Mouse (Mus musculus): ENCODE results near the gene Nmnat3. TPM values are rescaled to one million over a fixed set of nuclear protein-coding genes. Genes with fewer than 3 reads are reported as not detected.

Nmnat3 gene
- total and polyA plus RNA-seq, 3 experiments: 8.1 to 9.3 (median 9.2) TPM

- peak overlapping the region; percentile 65; the same call in 1 of the 2 replicates for H3K9ac ChIP-seq (ENCODE audit: insufficient read depth, low read depth)
- no peak for DNase-seq (ENCODE audit: extremely low read depth)
- peak overlapping the region; percentile 76 for H3K4me2 ChIP-seq (ENCODE audit: insufficient read depth, low read depth, poor library complexity, severe bottlenecking)
- H3K27me3 ChIP-seq (replicated peaks): no peaks in the 10 kb centered on the region
- no peaks in the 10 kb centered on the region for H3K9me3 ChIP-seq (replicated peaks; ENCODE audit: low read length)
- in situ Hi-C loops (cut with MboI; ENCODE audit: low pct_ligation_motif_present, low pct_unique_long_range_greater_than_20kb, low sequenced_read_pairs): no loop called here
- H3K36me3 ChIP-seq (replicated peaks in 1 of 2; ENCODE audit: control insufficient read depth in 1 of 2, insufficient read depth in 1 of 2, low read length in 1 of 2): peaks cover 4 to 28% of the 10 kb centered on the region in 2 experiments
- TF ChIP-seq POLR2AphosphoS2 (IDR thresholded peaks at IDR 0.05; ENCODE audit: low read depth, low read length): no peak
- no peak for TF ChIP-seq MXI1 (IDR thresholded peaks at IDR 0.05; ENCODE audit: low read depth, low read length)
- TF ChIP-seq ZNF384 (IDR thresholded peaks at IDR 0.05; ENCODE audit: low read depth, low read length): no peak
- TF ChIP-seq SMC3 (IDR thresholded peaks at IDR 0.05; ENCODE audit: low read depth, low read length): no peak
- no peak for TF ChIP-seq NELFE (IDR thresholded peaks at IDR 0.05; ENCODE audit: low read depth, low read length)
- TF ChIP-seq RAD21 (IDR thresholded peaks at IDR 0.05; ENCODE audit: low read depth, low read length): no peak
- no peak for TF ChIP-seq JUN (IDR thresholded peaks at IDR 0.05; ENCODE audit: insufficient read depth, low read depth, low read length)
- no peak for TF ChIP-seq MAX (IDR thresholded peaks at IDR 0.05; ENCODE audit: low read length)
- no peak for TF ChIP-seq MAFK (IDR thresholded peaks at IDR 0.05; ENCODE audit: insufficient replicate concordance, low read length)
- no peak for TF ChIP-seq PAX5 (IDR thresholded peaks at IDR 0.05; ENCODE audit: low read length)
- no peak for TF ChIP-seq CHD2 (IDR thresholded peaks at IDR 0.05; ENCODE audit: low read length)
- TF ChIP-seq GABPA (IDR thresholded peaks at IDR 0.05; ENCODE audit: insufficient replicate concordance, low read depth, low read length): no peak
- TF ChIP-seq JUND (conservative IDR thresholded peaks at IDR 0.05; ENCODE audit: low read depth, low read length): no peak
- no peak for TF ChIP-seq USF2 (conservative IDR thresholded peaks at IDR 0.05; ENCODE audit: low read depth, low read length)
- TF ChIP-seq MEF2A (IDR thresholded peaks at IDR 0.05; ENCODE audit: borderline replicate concordance, low read depth, low read length): no peak
- no peak for TF ChIP-seq EP300 (IDR thresholded peaks at IDR 0.05; ENCODE audit: low read length)
- no peak overlapping the region for H3K27ac ChIP-seq (ENCODE audit: insufficient read depth, low read depth)
- dilution Hi-C loops (cut with MboI; ENCODE audit: extremely low pct_ligation_motif_present, extremely low pct_unique_long_range_greater_than_20kb, low sequenced_read_pairs): no loop called here
- peaks cover 8 to 20% of the 10 kb centered on the region in 2 experiments for H3K4me1 ChIP-seq (ENCODE audit: control insufficient read depth in 1 of 2, insufficient read depth in 2 of 2)
- peaks cover 4% of the 10 kb centered on the region; the same call in 1 of the 2 replicates for H3K79me2 ChIP-seq (replicated peaks; ENCODE audit: control insufficient read depth, extremely low read depth, insufficient read depth, poor library complexity, severe bottlenecking)
- H3K4me3 ChIP-seq (replicated peaks in 1 of 3; ENCODE audit: low read depth in 2 of 3, low read length in 2 of 3, poor library complexity in 1 of 3): peak overlapping the region; percentile 26 to 62 (median 28)
Measured at GRCm38 (mm10) chr9:98297937-98298595, 10.8 kb downstream of the Nmnat3 start.

GRCm38 (mm10) chr9:98298761-98299160 is 11.5 kb downstream of the Nmnat3 start:
- Histone ChIP-seq H3K4me2 (ENCODE audit: insufficient read depth, low read depth, poor library complexity, severe bottlenecking) (no peak overlapping the region), H3K36me3 (replicated peaks in 1 of 2; ENCODE audit: control insufficient read depth in 1 of 2, insufficient read depth in 1 of 2, low read length in 1 of 2) (peaks cover 7 to 35% of the 10 kb centered on the region in 2 experiments), H3K79me2 (replicated peaks; ENCODE audit: control insufficient read depth, extremely low read depth, insufficient read depth, poor library complexity, severe bottlenecking) (peaks cover 4% of the 10 kb centered on the region; the same call in 1 of the 2 replicates), H3K4me3 (replicated peaks in 1 of 3; ENCODE audit: low read depth in 2 of 3, low read length in 2 of 3, poor library complexity in 1 of 3) (no peak overlapping the region), H3K27me3 (replicated peaks) (no peaks in the 10 kb centered on the region), H3K27ac (ENCODE audit: insufficient read depth, low read depth) (no peak overlapping the region), H3K9ac (ENCODE audit: insufficient read depth, low read depth) (no peak overlapping the region), H3K4me1 (ENCODE audit: control insufficient read depth in 1 of 2, insufficient read depth in 2 of 2) (peaks cover 8 to 20% of the 10 kb centered on the region in 2 experiments), H3K9me3 (replicated peaks; ENCODE audit: low read length) (no peaks in the 10 kb centered on the region)
- DNase-seq (ENCODE audit: extremely low read depth): no peak
- dilution Hi-C loops (cut with MboI; ENCODE audit: extremely low pct_ligation_motif_present, extremely low pct_unique_long_range_greater_than_20kb, low sequenced_read_pairs) (no loop called here), in situ Hi-C loops (cut with MboI; ENCODE audit: low pct_ligation_motif_present, low pct_unique_long_range_greater_than_20kb, low sequenced_read_pairs) (no loop called here)
- TF ChIP-seq POLR2AphosphoS2 (IDR thresholded peaks at IDR 0.05; ENCODE audit: low read depth, low read length): no peak
- TF ChIP-seq CTCF (conservative IDR thresholded peaks at IDR 0.05 in 1 of 2, IDR thresholded peaks at IDR 0.05 in 1 of 2; ENCODE audit: low read depth in 2 of 2, low read length in 2 of 2): no peak
- no peak for TF ChIP-seq CHD2 (IDR thresholded peaks at IDR 0.05; ENCODE audit: low read length)
- TF ChIP-seq JUN (IDR thresholded peaks at IDR 0.05; ENCODE audit: insufficient read depth, low read depth, low read length): no peak
- TF ChIP-seq UBTF (IDR thresholded peaks at IDR 0.05; ENCODE audit: low read depth, low read length): no peak
- TF ChIP-seq MEF2A (IDR thresholded peaks at IDR 0.05; ENCODE audit: borderline replicate concordance, low read depth, low read length): no peak
- TF ChIP-seq ZMIZ1 (IDR thresholded peaks at IDR 0.05; ENCODE audit: low read depth, low read length): no peak
- no peak for TF ChIP-seq ETS1 (conservative IDR thresholded peaks at IDR 0.05; ENCODE audit: low read depth, low read length)
- TF ChIP-seq ELF1 (IDR thresholded peaks at IDR 0.05; ENCODE audit: low read depth, low read length): no peak
- TF ChIP-seq MAZ (IDR thresholded peaks at IDR 0.05; ENCODE audit: low read depth, low read length): no peak
- no peak for TF ChIP-seq MAX (IDR thresholded peaks at IDR 0.05; ENCODE audit: low read length)
- no peak for TF ChIP-seq USF2 (conservative IDR thresholded peaks at IDR 0.05; ENCODE audit: low read depth, low read length)
- no peak for TF ChIP-seq HCFC1 (IDR thresholded peaks at IDR 0.05; ENCODE audit: low read depth, low read length)
- TF ChIP-seq RCOR1 (conservative IDR thresholded peaks at IDR 0.05; ENCODE audit: low read depth, low read length): no peak
- TF ChIP-seq ZKSCAN1 (IDR thresholded peaks at IDR 0.05; ENCODE audit: borderline replicate concordance, low read depth, low read length): no peak
- TF ChIP-seq TCF12 (IDR thresholded peaks at IDR 0.05; ENCODE audit: low read depth, low read length): no peak
- TF ChIP-seq MXI1 (IDR thresholded peaks at IDR 0.05; ENCODE audit: low read depth, low read length): no peak
- TF ChIP-seq IRF4 (IDR thresholded peaks at IDR 0.05; ENCODE audit: low read depth, low read length): no peak
- no peak for TF ChIP-seq EP300 (IDR thresholded peaks at IDR 0.05; ENCODE audit: low read length)
- TF ChIP-seq TBP (conservative IDR thresholded peaks at IDR 0.05; ENCODE audit: low read depth, low read length): no peak

Data from CH12.LX (cell line).